8 mouse cellular contexts compared by ENCODE assay signal in genomic region chr9:21759718-21760117, GRCm38 (mm10). TPM values are rescaled to one million over a fixed set of nuclear protein-coding genes. Genes with fewer than 3 reads are reported as not detected.
DNase-seq lines count a peak whose midpoint lies in the region; ATAC-seq and TF ChIP-seq lines count a peak whose summit lies in the region.

No protein-coding gene starts in this region.

- H3K36me3 ChIP-seq in hindbrain, postnatal 0 days (ENCODE audit: insufficient read depth, low read length), result no peaks in the 10 kb centered on the region
- peaks cover 15% of the 10 kb centered on the region for H3K36me3 ChIP-seq in neural tube, embryonic 12.5 days

- H3K27ac ChIP-seq in hindbrain, postnatal 0 days, result no peak overlapping the region
- no peak overlapping the region for H3K27ac ChIP-seq in neural tube, embryonic 12.5 days

- peaks cover 5% of the 10 kb centered on the region; the same call in 1 of the 2 replicates for H3K4me1 ChIP-seq in lung, adult 2 months (ENCODE audit: control insufficient read depth, insufficient read depth, low read length)
- H3K4me1 ChIP-seq in hindbrain, postnatal 0 days (ENCODE audit: insufficient read depth, low read length), result no peaks in the 10 kb centered on the region
- peaks cover 14% of the 10 kb centered on the region; the same call in 1 of the 2 replicates for H3K4me1 ChIP-seq in neural tube, embryonic 12.5 days

- peak overlapping the region; percentile 54 for H3K9ac ChIP-seq in hindbrain, postnatal 0 days (replicated peaks; ENCODE audit: low read length)
- peak overlapping the region; percentile 64 for H3K9ac ChIP-seq in neural tube, embryonic 12.5 days

- H3K4me2 ChIP-seq in hindbrain, postnatal 0 days (ENCODE audit: low read depth, low read length), result peak overlapping the region; percentile 94
- H3K4me2 ChIP-seq in neural tube, embryonic 12.5 days (replicated peaks), result peak overlapping the region; percentile 70

- WGBS in lung, adult 2 months, result 2% methylated on average over 20 of the region's 20 CpGs
- 1% methylated on average over 20 of the region's 20 CpGs for WGBS in hindbrain, postnatal 0 days
- under 1% methylated on average over 20 of the region's 20 CpGs for WGBS in neural tube, embryonic 12.5 days

- no peak for DNase-seq in lung, adult 2 months
- no peak for DNase-seq in lung, postnatal 25 days (ENCODE audit: low spot score)
- DNase-seq in embryo, embryonic 11 days, result peak; percentile 54
- DNase-seq in hindbrain, postnatal 0 days (ENCODE audit: low spot score), result peak; percentile 19
- DNase-seq in cerebellum, postnatal 4 days (ENCODE audit: low spot score in 2 of 2), result no peak
- DNase-seq in ovary, postnatal 36 days (ENCODE audit: low spot score), result no peak

- TF ChIP-seq CTCF in lung, adult 2 months (IDR thresholded peaks at IDR 0.05; ENCODE audit: insufficient read depth, low read length), result no peak
- TF ChIP-seq CTCF in hindbrain, postnatal 0 days (IDR thresholded peaks at IDR 0.05; ENCODE audit: low read depth), result no peak

- H3K27me3 ChIP-seq in hindbrain, postnatal 0 days (ENCODE audit: insufficient read depth, low read length), result no peaks in the 10 kb centered on the region
- no peaks in the 10 kb centered on the region for H3K27me3 ChIP-seq in neural tube, embryonic 12.5 days (replicated peaks)

- peak overlapping the region; percentile 31 for H3K4me3 ChIP-seq in lung, adult 2 months (replicated peaks; ENCODE audit: extremely low read depth, low read depth, low read length)
- H3K4me3 ChIP-seq in hindbrain, postnatal 0 days (ENCODE audit: low read length), result peak overlapping the region; percentile 72
- H3K4me3 ChIP-seq in neural tube, embryonic 12.5 days, result peak overlapping the region; percentile 68

- peak; percentile 30; the same call in 1 of the 2 replicates for ATAC-seq in hindbrain, postnatal 0 days
- ATAC-seq in neural tube, embryonic 12.5 days (ENCODE audit: low FRiP score, low read depth), result peak; percentile 48
- ATAC-seq in CD4-positive, CD25-positive, alpha-beta regulatory T cell, adult 4 months, result no peak

- H3K9me3 ChIP-seq in hindbrain, postnatal 0 days (ENCODE audit: low read length), result no peaks in the 10 kb centered on the region
- no peaks in the 10 kb centered on the region for H3K9me3 ChIP-seq in neural tube, embryonic 12.5 days

- TF ChIP-seq POLR2A in lung, adult 2 months (IDR thresholded peaks at IDR 0.05; ENCODE audit: borderline replicate concordance, extremely low read depth, low read depth, low read length), result no peak

RNA-seq across cellular contexts. Expression of gene Spc24, which starts 0.4 kb away (rescaled TPM):
- 2.9 and 3.2 TPM in 2 replicates for polyA plus RNA-seq in lung, adult 2 months (2012; rRNA removed)
- 20.3 and 31.1 TPM in 2 replicates for total RNA-seq in hindbrain, postnatal 0 days (2014; rRNA removed)
- polyA plus RNA-seq in hindbrain, postnatal 0 days (2015; fragmentation: Nextera tagmentation; extraction: Ambion mirVana), result 26.2 and 27.1 TPM in 2 replicates
- 59.9 and 73.5 TPM in 2 replicates for polyA plus RNA-seq in neural tube, embryonic 12.5 days (2016; fragmentation: Nextera tagmentation; extraction: Ambion mirVana)
- 10 to 100 TPM in 1 of 2 experiments, 1 to 10 TPM in 1; 6.5 to 13.5 TPM for polyA plus RNA-seq in CD4-positive, CD25-positive, alpha-beta regulatory T cell, adult 4 months (2017; shearing (Covaris generic))

RNA-seq across cellular contexts. Expression of gene Ldlr, which starts 36.4 kb away (rescaled TPM):
- polyA plus RNA-seq in lung, adult 2 months (2012; rRNA removed), result 84.2 and 87.2 TPM in 2 replicates
- total RNA-seq in hindbrain, postnatal 0 days (2014; rRNA removed), result 20.6 and 28.4 TPM in 2 replicates
- 10.7 and 10.9 TPM in 2 replicates for polyA plus RNA-seq in hindbrain, postnatal 0 days (2015; fragmentation: Nextera tagmentation; extraction: Ambion mirVana)
- 30.4 and 33.2 TPM in 2 replicates for polyA plus RNA-seq in neural tube, embryonic 12.5 days (2016; fragmentation: Nextera tagmentation; extraction: Ambion mirVana)
- polyA plus RNA-seq in CD4-positive, CD25-positive, alpha-beta regulatory T cell, adult 4 months (2017; shearing (Covaris generic)), result 10 to 100 TPM; 17.9 to 42.0 TPM

RNA-seq across cellular contexts. Expression of gene Kank2, which starts 38.8 kb away (rescaled TPM):
- polyA plus RNA-seq in lung, adult 2 months (2012; rRNA removed), result 108 and 127 TPM in 2 replicates
- 15.6 and 19.1 TPM in 2 replicates for total RNA-seq in hindbrain, postnatal 0 days (2014; rRNA removed)
- 3.1 and 3.4 TPM in 2 replicates for polyA plus RNA-seq in hindbrain, postnatal 0 days (2015; fragmentation: Nextera tagmentation; extraction: Ambion mirVana)
- 7.2 and 8.5 TPM in 2 replicates for polyA plus RNA-seq in neural tube, embryonic 12.5 days (2016; fragmentation: Nextera tagmentation; extraction: Ambion mirVana)
- not detected for polyA plus RNA-seq in CD4-positive, CD25-positive, alpha-beta regulatory T cell, adult 4 months (2017; shearing (Covaris generic))

Comparison
In these comparisons a context has a peak if more than half of its experiments do, and no peak if none do; other contexts are left out.
1. DNase-seq: peak in embryo, embryonic 11 days (single experiment) and hindbrain, postnatal 0 days (single experiment); none in lung, adult 2 months (single experiment), lung, postnatal 25 days (single experiment), cerebellum, postnatal 4 days (0 of 2) and ovary, postnatal 36 days (single experiment).
2. RNA of gene Kank2, which starts 38.8 kb away (polyA plus RNA-seq): 108 to 127 TPM in lung, adult 2 months; 7.2 to 8.5 TPM in neural tube, embryonic 12.5 days, 3.1 to 3.4 TPM in hindbrain, postnatal 0 days and not detected in CD4-positive, CD25-positive, alpha-beta regulatory T cell, adult 4 months; every median in the first group is over 10 times any median in the second.
3. Peak in every context shown above with its lines, with median percentiles within 50 percentile points of each other: H3K4me3 ChIP-seq.